Mouse (Mus musculus) stomach, adult 2 months (tissue): Measurements from ENCODE around the gene Nsfl1c. TPM values are rescaled to one million over a fixed set of nuclear protein-coding genes. Genes with fewer than 3 reads are reported as not detected.

Source experiments
- polyA plus RNA-seq: library from polyadenylated mRNA; depleted of rRNA; stranded (reverse); fragments of >200 nt; gene quantifications from 2 replicates; pipeline ENCODE4 v1.2.3, GENCODE M21; 2012; rRNA removed

Nsfl1c gene
- 9.6 and 14.5 TPM in 2 replicates for polyA plus RNA-seq

DNA sequence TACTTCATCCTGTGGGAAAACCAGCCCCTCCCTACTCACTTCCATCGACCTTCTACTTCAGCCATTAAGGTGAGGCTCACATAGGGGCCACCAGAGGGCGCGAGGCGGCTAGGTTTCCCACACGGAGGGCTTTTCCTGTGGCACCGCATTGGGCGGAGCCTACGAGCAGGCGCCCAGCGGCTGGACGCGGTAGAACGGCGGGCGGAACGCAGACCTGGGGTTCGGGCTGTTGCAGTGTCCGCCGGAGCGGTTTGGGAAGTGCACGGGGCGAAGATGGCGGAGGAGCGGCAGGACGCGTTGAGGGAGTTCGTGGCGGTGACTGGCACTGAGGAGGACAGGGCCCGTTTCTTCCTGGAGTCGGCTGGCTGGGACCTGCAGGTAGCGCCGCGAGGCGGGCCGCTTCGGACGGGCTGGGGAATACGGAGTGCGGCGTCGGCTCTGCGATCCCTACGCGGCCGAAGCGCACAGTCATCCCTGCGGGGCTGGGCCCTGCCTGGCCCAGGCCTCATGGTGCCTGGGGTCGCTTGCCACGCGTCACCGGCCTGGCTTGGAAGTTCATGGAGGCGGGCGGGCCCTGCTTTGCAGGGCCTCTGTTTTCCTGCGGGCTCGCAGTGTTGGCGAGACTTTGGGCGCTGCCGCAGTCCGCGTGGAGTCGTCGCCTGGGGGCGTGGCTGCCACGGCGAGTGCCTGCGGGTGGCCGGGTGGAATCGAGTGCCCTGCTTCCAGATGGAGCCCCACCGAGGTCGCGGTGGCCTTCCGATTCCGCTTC lies at the start of gene Nsfl1c:
TSS of gene Nsfl1c (plus strand) at position 148 of the 769 bp plus-strand sequence.

DNA sequence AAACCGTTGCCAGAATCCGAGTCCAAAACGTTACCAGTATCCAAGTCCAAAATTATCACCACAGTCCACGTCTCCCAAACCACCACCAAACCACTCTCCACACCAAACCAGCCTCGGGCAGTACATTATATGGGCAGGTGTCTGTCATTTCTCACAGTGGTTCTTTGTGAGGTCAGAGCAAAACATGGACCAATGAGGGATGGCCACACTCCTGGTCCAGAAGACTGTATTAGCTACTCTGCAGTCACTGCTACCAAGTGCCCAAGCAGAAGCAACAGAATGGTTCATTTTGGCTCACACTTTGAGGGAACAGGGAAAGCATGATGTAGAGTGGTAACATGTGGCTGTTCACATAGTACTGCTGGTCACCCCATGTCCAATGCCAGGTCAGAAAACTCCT lies 17.9 kb upstream of the Nsfl1c start, which contains the start of gene 4921509C19Rik:
TSS of gene 4921509C19Rik (minus strand) at position 101 of the 400 bp plus-strand sequence.

DNA sequence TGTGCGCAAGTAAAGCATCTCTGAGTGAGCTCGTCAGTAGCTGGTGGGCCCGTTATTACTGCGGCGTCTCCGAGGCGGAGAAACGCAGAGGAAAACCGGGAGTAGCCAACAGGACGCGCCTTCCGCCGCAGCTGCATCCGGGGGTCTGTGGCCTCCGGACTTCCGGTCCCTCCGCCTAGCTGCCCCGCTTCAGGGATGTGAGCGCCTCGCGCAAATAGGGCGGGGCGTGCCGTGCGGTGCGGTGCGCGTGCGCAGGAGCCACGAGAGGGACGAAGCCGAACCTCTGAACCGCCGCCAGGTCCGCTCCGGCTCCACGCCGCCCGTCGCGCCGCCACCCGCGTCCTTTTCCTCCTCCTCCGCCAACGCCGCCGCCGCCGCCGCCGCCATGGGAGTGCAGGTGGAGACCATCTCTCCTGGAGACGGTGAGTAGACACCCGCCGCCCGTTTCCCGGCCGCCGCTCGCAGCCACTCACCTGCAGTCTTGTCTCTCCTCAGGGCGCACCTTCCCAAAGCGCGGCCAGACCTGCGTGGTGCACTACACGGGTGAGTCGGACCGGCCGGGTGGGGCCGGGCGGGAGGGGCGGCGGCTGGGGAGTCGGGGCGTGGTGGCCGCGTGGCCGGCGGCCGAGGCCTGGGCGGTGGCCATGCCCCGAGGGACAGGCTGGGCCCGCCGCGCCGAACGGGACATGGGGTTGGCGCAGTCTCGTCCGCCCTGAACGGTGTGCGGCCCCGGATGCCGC lies 48.5 kb downstream of the Nsfl1c start, which contains the start of gene Fkbp1a:
TSS of gene Fkbp1a (plus strand) at position 161 of the 740 bp plus-strand sequence.

Other genes starting within 250 kb of the Nsfl1c start
- gene 4921509C19Rik, start 18.0 kb upstream of the Nsfl1c start, polyA plus RNA-seq: not detected in 2 replicates
- gene Fkbp1a, start 48.3 kb downstream of the Nsfl1c start, polyA plus RNA-seq: 37.2 and 41.1 TPM in 2 replicates
- gene Sdcbp2, start 78.4 kb downstream of the Nsfl1c start, polyA plus RNA-seq: 119 and 133 TPM in 2 replicates
- 1.1 and 1.7 TPM in 2 replicates for gene Snph, start 138.4 kb downstream of the Nsfl1c start, polyA plus RNA-seq
- gene Rad21l, start 174.4 kb downstream of the Nsfl1c start, polyA plus RNA-seq: not detected in 2 replicates
- gene Tmem74b, start 207.8 kb downstream of the Nsfl1c start, polyA plus RNA-seq: 0.06 and 0.12 TPM in 2 replicates